Mouse (Mus musculus) megakaryocyte-erythroid progenitor cell, adult 5-6 weeks (primary cell): ENCODE measurements around the gene Negr1. TPM values are rescaled to one million over a fixed set of nuclear protein-coding genes. Genes with fewer than 3 reads are reported as not detected.

ENCODE experiments used
- ATAC-seq: replicated peaks from 2 replicates; pipeline ENCODE4 v1.8.0; 2016; ENCODE audit warnings: mild to moderate bottlenecking, inconsistent platforms; ENCODE audit not compliant: severe bottlenecking, poor library complexity, low FRiP score, low TSS enrichment
- total RNA-seq, 2 experiments: library from RNA; stranded (forward) in 1 of 2; stranded (reverse) in 1 of 2; fragments of 200-1000, 215-1000 nt in 1 of 2; fragments of >200 nt in 1 of 2; fragmentation: Nextera tagmentation in 1 of 2; gene quantifications; 2 replicates each; pipeline ENCODE4 v1.2.3; 2014 to 2017

The Negr1 gene
- total RNA-seq, 2 experiments from 2014 or later, result not detected

DNA sequence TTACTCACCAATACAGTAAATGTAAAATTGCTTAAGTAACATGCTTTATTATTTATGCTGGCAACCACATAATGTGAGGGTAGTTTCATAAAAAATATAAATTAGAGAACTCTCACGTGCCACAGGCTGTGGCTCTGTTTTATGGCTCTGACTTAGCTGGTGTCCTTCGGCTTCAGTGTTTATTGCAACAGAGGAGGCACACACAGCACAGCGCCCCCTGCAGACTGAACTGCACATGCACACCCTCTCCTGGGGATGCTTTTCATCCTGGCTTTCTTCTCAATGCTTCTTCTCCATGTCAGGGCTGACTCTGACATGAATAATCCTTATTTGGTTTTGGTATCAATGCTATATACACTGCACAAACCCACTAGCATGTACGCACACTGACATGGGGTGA lies 707.1 kb downstream of the Negr1 start:
- ATAC-seq, result no peak

DNA sequence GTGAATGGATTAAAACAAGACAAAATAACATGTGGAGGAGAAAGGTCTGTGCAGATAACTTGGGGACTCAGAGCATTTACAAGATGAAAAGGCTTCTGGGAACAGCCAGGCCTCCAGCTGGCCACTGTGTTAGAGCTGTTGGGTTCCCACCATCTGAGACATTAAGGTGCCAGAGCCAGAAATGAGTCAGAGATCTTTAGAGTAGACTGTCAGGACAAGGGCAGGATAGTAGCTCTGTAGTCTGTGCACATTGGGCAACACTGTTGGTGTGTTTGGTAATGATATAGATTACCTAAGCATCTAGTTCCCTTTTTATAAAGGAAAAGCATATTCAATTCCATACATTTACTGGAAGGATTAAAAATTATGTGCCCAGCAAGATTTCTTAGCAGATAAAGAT lies 710.8 kb downstream of the Negr1 start:
- no peak for ATAC-seq

DNA sequence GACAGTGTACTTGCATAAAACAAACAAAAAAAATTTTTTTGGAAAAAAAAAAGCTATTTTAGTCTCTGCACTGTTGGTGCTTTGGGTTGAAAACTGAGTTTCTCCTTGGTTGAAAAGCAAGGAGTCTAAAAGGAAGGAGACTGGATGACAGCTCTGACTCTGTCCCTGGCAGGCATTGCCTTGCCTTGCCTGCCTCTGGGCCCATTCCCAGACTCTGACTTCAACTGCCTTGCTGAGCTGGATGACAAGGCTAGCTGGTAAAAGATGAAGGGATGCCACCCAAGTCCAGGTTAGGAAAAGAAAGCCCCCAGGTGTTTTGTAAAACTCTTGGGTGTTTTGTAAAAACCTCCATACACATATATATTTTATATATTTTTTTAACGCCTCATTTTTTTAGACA lies 712.5 kb downstream of the Negr1 start:
- ATAC-seq, result no peak

DNA sequence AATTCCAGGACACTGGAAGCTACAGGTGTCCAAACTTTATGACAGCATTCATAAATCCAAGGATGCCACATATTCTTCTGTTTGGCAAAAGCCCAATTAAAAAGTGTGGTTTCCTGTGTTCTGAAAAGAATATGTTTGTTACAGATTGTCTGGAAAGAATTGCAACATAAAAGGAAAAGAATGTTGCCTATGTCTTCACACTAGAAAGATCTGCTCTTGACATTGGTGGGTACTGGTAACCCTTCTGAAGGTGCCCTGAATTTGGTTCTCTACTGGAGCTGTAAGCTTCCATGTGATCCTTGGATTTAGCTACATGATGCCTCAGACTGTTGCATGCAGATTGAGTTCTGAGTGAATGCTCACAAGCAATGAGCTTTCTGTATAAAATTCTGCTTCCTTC lies 718.1 kb downstream of the Negr1 start:
- no peak for ATAC-seq

DNA sequence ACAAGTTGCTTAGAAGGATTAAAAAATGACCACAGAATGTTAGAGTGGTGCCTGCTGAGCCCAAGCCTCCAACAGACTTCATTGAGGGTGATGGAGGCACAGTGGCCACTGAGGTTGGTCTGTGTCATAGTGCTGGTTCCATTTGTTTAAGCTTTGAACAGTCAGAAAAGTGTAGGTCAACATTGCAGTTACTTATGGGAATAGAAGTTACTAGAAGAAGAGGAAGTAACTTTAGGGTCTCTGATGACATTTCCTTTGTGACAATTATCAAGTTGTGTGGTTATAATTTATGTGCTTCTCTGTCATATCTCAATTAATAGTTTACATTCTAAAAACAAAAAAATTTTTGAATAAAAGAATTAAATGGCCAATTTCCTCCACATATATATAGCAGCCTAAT lies 719.7 kb downstream of the Negr1 start:
- no peak for ATAC-seq

DNA sequence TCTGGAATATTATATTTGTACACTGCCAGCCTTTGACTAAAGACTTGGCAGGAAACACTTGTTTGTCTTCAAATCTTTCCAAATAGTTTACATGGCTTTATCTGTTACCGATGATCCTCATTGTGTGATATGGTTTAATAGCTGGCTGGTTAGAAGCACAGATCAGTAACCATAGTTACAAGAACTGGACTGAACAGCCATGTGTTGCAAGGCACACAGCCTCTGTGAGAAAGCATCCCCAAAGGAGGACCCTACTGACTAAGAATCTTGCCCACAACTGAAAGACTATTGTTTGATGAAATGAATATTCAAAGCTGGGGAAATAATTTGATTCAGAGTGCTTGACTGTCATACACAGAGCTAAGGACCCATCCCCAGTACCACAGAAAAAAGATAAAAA lies 729.7 kb downstream of the Negr1 start:
- no peak for ATAC-seq

DNA sequence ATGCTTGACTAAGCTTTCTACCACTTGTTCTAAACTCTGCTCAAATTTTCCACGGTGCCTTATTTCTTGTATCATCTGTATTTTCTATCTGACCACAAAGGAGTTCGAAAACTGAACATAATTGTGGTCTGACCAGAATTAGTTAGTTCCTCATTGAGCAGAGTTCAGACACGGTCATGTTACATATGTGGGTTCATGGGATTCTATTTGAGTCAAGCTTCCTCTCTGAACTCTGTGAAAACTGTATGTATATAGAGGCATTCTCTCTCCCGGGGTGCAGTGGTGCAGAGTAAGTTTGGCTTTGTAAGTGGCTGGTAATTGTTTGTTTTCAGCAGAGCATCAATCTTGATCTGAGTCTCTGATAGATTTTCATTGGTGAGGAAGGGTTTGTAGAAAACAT lies 735.6 kb downstream of the Negr1 start:
- no peak for ATAC-seq

DNA sequence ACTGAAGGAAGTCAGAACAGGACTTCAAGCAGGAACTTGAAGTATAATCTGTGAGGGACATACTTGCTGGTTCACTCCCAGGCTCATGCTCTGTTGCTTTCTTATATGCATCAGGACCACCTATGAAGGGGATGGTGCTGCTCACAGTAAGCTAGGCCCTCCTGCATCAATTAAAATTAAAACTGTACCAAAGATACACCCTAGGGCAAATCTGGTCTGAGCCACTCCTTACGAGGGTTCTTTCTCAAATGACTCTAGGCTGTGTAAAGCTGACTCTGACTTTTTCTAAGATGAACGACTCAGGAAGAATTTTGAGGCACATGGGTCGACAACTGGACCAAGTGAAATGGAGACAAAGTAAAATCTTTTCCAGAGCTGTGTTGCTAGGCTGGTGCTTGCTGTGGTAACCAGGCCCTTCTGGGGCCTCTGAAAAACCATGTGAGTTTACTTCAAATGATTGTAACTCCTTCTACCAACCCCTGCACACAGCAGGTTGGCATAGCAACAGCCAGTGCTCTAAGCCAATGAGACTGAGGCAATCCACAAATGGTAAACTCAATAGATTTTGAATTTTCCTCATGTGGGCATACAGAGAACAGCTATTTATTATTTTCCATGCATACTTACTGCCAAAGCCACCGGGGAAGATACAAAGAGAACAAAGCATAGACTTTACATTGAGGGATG lies 742.0 kb downstream of the Negr1 start:
- no peak for ATAC-seq

DNA sequence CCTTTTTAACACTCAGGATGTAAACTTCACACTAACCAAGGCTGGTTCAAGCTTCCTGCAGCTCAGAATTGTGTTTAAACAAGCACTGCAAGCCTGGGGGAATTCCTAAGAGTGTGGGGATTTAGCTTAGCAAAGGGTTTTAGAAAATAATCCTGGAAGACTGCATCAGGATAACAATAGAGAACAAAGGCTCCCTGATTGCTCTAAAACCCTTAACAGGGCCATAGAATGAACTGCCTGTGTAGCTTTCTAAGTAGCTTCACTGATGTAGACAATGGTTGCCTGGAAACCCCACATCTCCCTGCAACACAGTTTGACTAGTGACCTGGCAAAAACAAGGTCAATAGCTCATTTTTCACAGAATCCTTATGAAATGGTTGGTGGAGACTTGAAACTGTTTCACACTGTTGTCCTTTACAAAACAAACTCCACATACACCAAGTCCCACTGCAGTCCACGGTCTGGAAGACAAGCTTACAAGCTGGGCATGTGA lies 759.5 kb downstream of the Negr1 start:
- no peak for ATAC-seq

DNA sequence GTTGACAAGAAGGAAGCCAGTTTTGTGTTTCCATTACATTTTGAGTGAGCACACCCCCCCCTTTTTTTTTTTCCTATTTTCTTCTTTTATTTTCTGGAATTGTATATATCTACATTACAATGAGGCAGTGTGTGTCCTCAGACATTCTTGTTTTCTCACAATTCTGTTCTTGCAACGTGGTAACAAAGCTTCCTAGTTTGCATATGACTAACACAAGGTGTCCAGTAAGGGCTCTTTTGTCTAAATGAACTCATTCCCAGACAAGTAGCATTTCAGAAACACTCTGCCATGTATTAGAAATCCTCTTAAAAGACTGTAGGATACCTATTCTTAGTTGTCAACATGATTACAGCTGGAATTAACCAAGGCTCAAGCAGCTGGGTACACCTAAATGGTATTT lies 760.2 kb downstream of the Negr1 start:
- ATAC-seq, result no peak

DNA sequence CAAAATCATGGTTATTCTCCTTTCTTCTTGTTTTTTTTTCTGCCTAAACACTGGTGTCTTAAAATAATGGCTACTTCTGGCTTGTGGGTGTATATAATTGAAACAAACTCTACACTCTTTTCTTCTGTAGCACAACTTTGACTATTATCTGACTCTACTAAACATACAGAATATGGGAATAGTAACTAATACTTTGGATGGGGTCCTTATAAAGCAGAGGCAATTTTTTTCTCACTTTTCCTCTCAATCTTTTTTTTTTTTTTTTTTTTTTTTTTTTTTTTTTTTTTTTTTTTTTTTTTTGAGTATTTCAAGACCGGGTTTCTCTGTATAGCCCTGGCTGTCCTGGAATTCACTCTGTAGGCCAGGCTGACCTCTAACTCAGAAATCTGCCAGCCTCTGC lies 772.6 kb downstream of the Negr1 start:
- ATAC-seq, result no peak

DNA sequence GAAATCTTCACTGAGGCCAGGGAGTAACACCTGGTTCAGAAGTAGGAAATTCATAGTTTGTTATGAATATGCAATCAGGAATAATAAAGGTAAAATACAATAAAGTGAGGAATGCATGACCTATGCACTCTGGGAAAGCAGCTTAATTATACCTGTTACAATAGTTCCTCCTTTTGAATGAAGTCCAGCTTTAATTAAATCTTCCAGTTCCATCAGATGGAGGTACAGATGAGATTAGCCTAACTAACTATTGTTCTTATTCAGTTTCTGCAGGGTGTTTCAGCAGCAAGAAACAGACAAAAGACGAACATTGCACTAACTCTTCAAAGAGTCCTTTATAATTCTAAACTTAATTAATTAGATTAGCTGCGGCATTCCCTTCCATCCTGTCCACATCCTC lies 787.9 kb downstream of the Negr1 start:
- no peak for ATAC-seq

DNA sequence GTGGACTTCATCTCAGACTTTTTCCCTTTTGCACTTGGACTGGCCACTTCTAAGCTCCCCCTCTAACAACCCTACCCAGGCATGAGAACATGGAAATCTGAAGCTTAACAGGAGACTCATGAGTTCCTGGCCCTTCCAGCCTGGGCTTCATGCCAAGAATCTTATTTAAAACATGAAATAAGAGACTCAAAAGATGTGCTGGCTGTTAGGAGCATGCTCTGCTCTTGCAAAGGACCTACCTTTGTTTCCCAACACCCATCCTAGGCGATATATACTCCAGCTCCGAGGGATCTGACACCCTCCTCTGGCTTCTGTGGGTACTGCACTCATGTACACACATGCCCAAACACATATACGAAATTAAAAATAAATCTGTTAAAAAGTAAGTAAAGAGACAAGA lies 797.3 kb downstream of the Negr1 start:
- no peak for ATAC-seq

DNA sequence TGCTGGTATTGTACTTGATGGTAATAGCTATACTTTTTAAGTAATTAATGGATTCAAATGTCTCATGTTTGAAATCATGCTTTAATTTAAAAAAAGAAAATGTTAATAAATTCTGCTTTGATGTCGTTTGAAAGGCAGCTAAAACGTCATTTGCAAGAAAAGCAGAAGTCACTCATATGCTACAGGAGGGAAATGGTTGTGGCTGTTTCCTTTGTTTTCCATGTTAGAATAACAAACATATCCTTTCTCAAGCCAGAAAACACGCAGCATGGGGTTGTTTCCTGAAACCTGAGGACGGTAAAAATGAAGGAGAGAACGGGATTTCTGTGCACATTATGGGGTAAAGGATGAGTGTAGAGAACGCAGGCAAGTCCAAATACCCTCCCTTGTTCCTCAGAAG lies 798.2 kb downstream of the Negr1 start:
- ATAC-seq, result no peak
